Mouse (Mus musculus) MEL (cell line): Measurements from ENCODE around the gene Slc16a11. TPM values are rescaled to one million over a fixed set of nuclear protein-coding genes. Genes with fewer than 3 reads are reported as not detected.

Source experiments
- DNase-seq: peaks from one replicate; pipeline ENCODE4 v3.0.0; 2011; ENCODE audit warnings: low read depth, low spot score
- H3K27ac ChIP-seq: 2 replicates; pipeline ENCODE4 v1.5.1; 2012; ENCODE audit warnings: low read depth, mild to moderate bottlenecking, control low read depth, low read length, moderate library complexity; ENCODE audit not compliant: control insufficient read depth
- H3K27me3 ChIP-seq, 2 experiments: fragments of 150-350 bp in 1 of 2; sonication (generic) in 1 of 2; 2 replicates each; pipeline ENCODE4 v1.6.1; 2012; ENCODE audit warnings: low read length in 2 of 2, mild to moderate bottlenecking in 2 of 2, improper control_type of control experiment in 1 of 2, moderate library complexity in 1 of 2; ENCODE audit not compliant: insufficient read depth in 2 of 2, control insufficient read depth in 1 of 2
- H3K36me3 ChIP-seq, 2 experiments: 2 replicates each; pipeline ENCODE4 v1.6.1; 2012 to 2014; ENCODE audit warnings: low read length in 2 of 2, improper control_type of control experiment in 1 of 2, inconsistent platforms in 1 of 2, mild to moderate bottlenecking in 1 of 2; ENCODE audit not compliant: insufficient read depth in 2 of 2, control insufficient read depth in 1 of 2
- H3K4me1 ChIP-seq, 2 experiments: fragments of 150-350 bp in 1 of 2; sonication (generic) in 1 of 2; 2 replicates each; pipeline ENCODE4 v1.6.1; 2012; ENCODE audit warnings: low read length in 2 of 2, improper control_type of control experiment in 1 of 2, mild to moderate bottlenecking in 1 of 2; ENCODE audit not compliant: insufficient read depth in 2 of 2, control insufficient read depth in 1 of 2
- H3K4me3 ChIP-seq, 2 experiments: fragments of 150-350 bp in 1 of 2; sonication (generic) in 1 of 2; 2 replicates each; pipeline ENCODE4 v1.5.1; 2012; ENCODE audit warnings: low read depth in 2 of 2, low read length in 2 of 2, mild to moderate bottlenecking in 2 of 2, moderate library complexity in 2 of 2, control low read depth in 1 of 2, improper control_type of control experiment in 1 of 2; ENCODE audit not compliant: control insufficient read depth in 1 of 2, insufficient read depth in 1 of 2
- H3K79me2 ChIP-seq: 2 replicates; pipeline ENCODE4 v1.6.1; 2012; ENCODE audit warnings: mild to moderate bottlenecking, low read length, moderate library complexity; ENCODE audit not compliant: control insufficient read depth, poor library complexity, insufficient read depth
- H3K9ac ChIP-seq: 2 replicates; pipeline ENCODE4 v1.6.1; 2012; ENCODE audit warnings: low read depth, mild to moderate bottlenecking, control low read depth, low read length, moderate library complexity; ENCODE audit not compliant: control insufficient read depth, poor library complexity, severe bottlenecking
- H3K9me3 ChIP-seq: fragments of 150-350 bp; sonication (generic); replicated peaks from 2 replicates; pipeline ENCODE4 v1.6.1; 2012; ENCODE audit warnings: mild to moderate bottlenecking, low read length, improper control_type of control experiment, moderate library complexity; ENCODE audit not compliant: insufficient read depth
- CHD2 ChIP-seq: IDR thresholded peaks from 2 replicates; pipeline ENCODE4 v1.6.1; 2011; ENCODE audit warnings: low read length, improper control_type of control experiment
- ELF1 ChIP-seq: IDR thresholded peaks from 2 replicates; pipeline ENCODE4 v1.6.1; 2014; ENCODE audit warnings: low read depth, mild to moderate bottlenecking, inconsistent platforms, low read length, improper control_type of control experiment, moderate library complexity
- EP300 ChIP-seq, 2 experiments: IDR thresholded peaks; 2 replicates each; pipeline ENCODE4 v1.6.1; 2011; ENCODE audit warnings: improper control_type of control experiment in 2 of 2, low read length in 2 of 2, low read depth in 1 of 2, mild to moderate bottlenecking in 1 of 2
- ETS1 ChIP-seq: IDR thresholded peaks from 2 replicates; pipeline ENCODE4 v1.6.1; 2012; ENCODE audit warnings: low read depth, mild to moderate bottlenecking, inconsistent platforms, low read length, improper control_type of control experiment, moderate library complexity
- GATA1 ChIP-seq: IDR thresholded peaks from 2 replicates; pipeline ENCODE4 v1.6.1; 2011; ENCODE audit warnings: low read depth, low read length, improper control_type of control experiment
- HCFC1 ChIP-seq: IDR thresholded peaks from 2 replicates; pipeline ENCODE4 v1.6.1; 2012; ENCODE audit warnings: low read depth, mild to moderate bottlenecking, inconsistent platforms, low read length, improper control_type of control experiment, moderate library complexity
- KAT2A ChIP-seq: conservative IDR thresholded peaks from 2 replicates; pipeline ENCODE4 v1.6.1; 2012; ENCODE audit warnings: low read depth, low read length, improper control_type of control experiment, inconsistent platforms
- MAZ ChIP-seq: IDR thresholded peaks from 2 replicates; pipeline ENCODE4 v1.6.1; 2012; ENCODE audit warnings: low read depth, mild to moderate bottlenecking, inconsistent platforms, low read length, improper control_type of control experiment
- MEF2A ChIP-seq: IDR thresholded peaks from 2 replicates; pipeline ENCODE4 v1.6.1; 2014; ENCODE audit warnings: low read depth, mild to moderate bottlenecking, inconsistent platforms, low read length, improper control_type of control experiment; ENCODE audit not compliant: poor library complexity, insufficient replicate concordance, severe bottlenecking; ENCODE audit errors: extremely low read depth
- MXI1 ChIP-seq: IDR thresholded peaks from 2 replicates; pipeline ENCODE4 v1.6.1; 2011; ENCODE audit warnings: mild to moderate bottlenecking, low read depth, low read length, improper control_type of control experiment
- MYB ChIP-seq: IDR thresholded peaks from 2 replicates; pipeline ENCODE4 v1.6.1; 2011; ENCODE audit warnings: mild to moderate bottlenecking, low read depth, low read length, improper control_type of control experiment
- MYC ChIP-seq: IDR thresholded peaks from 2 replicates; pipeline ENCODE4 v1.6.1; 2011; ENCODE audit warnings: low read depth, mild to moderate bottlenecking, low read length, improper control_type of control experiment, moderate library complexity
- NELFE ChIP-seq: IDR thresholded peaks from 2 replicates; pipeline ENCODE4 v1.6.1; 2011; ENCODE audit warnings: low read depth, low read length, improper control_type of control experiment
- NRF1 ChIP-seq: IDR thresholded peaks from 2 replicates; pipeline ENCODE4 v1.6.1; 2014; ENCODE audit warnings: low read depth, mild to moderate bottlenecking, inconsistent platforms, low read length, improper control_type of control experiment, moderate library complexity; ENCODE audit not compliant: poor library complexity, insufficient read depth, severe bottlenecking
- POLR2AphosphoS2 ChIP-seq: IDR thresholded peaks from 2 replicates; pipeline ENCODE4 v1.6.1; 2011; ENCODE audit warnings: low read length, improper control_type of control experiment
- RAD21 ChIP-seq: IDR thresholded peaks from 2 replicates; pipeline ENCODE4 v1.6.1; 2011; ENCODE audit warnings: mild to moderate bottlenecking, low read depth, low read length, improper control_type of control experiment
- SMC3 ChIP-seq: IDR thresholded peaks from 2 replicates; pipeline ENCODE4 v1.6.1; 2011; ENCODE audit warnings: low read depth, low read length, improper control_type of control experiment
- TAL1 ChIP-seq: IDR thresholded peaks from 2 replicates; pipeline ENCODE4 v1.6.1; 2012; ENCODE audit warnings: mild to moderate bottlenecking, inconsistent platforms, low read length, moderate library complexity, mixed read lengths
- TCF12 ChIP-seq: IDR thresholded peaks from 2 replicates; pipeline ENCODE4 v1.6.1; 2014; ENCODE audit warnings: low read depth, mild to moderate bottlenecking, inconsistent platforms, low read length, improper control_type of control experiment, moderate library complexity
- USF2 ChIP-seq, 2 experiments: IDR thresholded peaks; 2 replicates each; pipeline ENCODE4 v1.6.1; 2011 to 2012; ENCODE audit warnings: improper control_type of control experiment in 2 of 2, low read length in 2 of 2, borderline replicate concordance in 1 of 2, inconsistent platforms in 1 of 2, low read depth in 1 of 2, mild to moderate bottlenecking in 1 of 2; ENCODE audit not compliant: insufficient read depth in 1 of 2
- ZKSCAN1 ChIP-seq: IDR thresholded peaks from 2 replicates; pipeline ENCODE4 v1.6.1; 2012; ENCODE audit warnings: low read depth, mild to moderate bottlenecking, inconsistent platforms, low read length, improper control_type of control experiment, moderate library complexity
- ZNF384 ChIP-seq: IDR thresholded peaks from 2 replicates; pipeline ENCODE4 v1.6.1; 2012; ENCODE audit warnings: low read depth, mild to moderate bottlenecking, inconsistent platforms, low read length, improper control_type of control experiment
- polyA plus RNA-seq, 2 experiments: library from polyadenylated mRNA; stranded (reverse) in 1 of 2; unstranded in 1 of 2; fragments of >175 nt in 1 of 2; fragments of >200 nt in 1 of 2; gene quantifications; 2 replicates each; pipeline versions ENCODE4 v1.2.1 to v1.2.4; 2012; ENCODE audit warnings: low replicate concordance in 2 of 2, low read depth in 1 of 2; ENCODE audit not compliant: insufficient read length in 2 of 2, insufficient read depth in 1 of 2, missing spikeins in 1 of 2
- total RNA-seq: library from RNA; depleted of rRNA; stranded (reverse); fragments of 300-350 nt; gene quantifications from 2 replicates; pipeline ENCODE4 v1.2.3, GENCODE M21; 2012

The Slc16a11 gene
- total and polyA plus RNA-seq, 3 experiments = 0.31 to 1.2 TPM; not detected in 1

- H3K79me2 ChIP-seq = no peaks in the 10 kb centered on the region
- no peak for TF ChIP-seq NRF1
- no peak for TF ChIP-seq MAZ
- TF ChIP-seq POLR2AphosphoS2 = no peak
- TF ChIP-seq ELF1 = no peak
- TF ChIP-seq ZKSCAN1 = no peak
- no peak for TF ChIP-seq MYC
- no peak for TF ChIP-seq MYB
- TF ChIP-seq TCF12 = no peak
- no peak for TF ChIP-seq ETS1
- TF ChIP-seq MXI1 = no peak
- no peak for TF ChIP-seq RAD21
- TF ChIP-seq NELFE = no peak
- no peak for TF ChIP-seq ZNF384
- TF ChIP-seq SMC3 = no peak
- no peak for TF ChIP-seq CHD2
- no peak overlapping the region for H3K9ac ChIP-seq
- peaks cover 2 to 3% of the 10 kb centered on the region in 2 experiments; a peak in 1 of 4 replicates for H3K27me3 ChIP-seq
- DNase-seq = no peak
- H3K36me3 ChIP-seq = no peaks in the 10 kb centered on the region
- H3K4me1 ChIP-seq = peaks cover 3 to 6% of the 10 kb centered on the region in 2 experiments; a peak in 3 of 4 replicates
- no peaks in the 10 kb centered on the region for H3K9me3 ChIP-seq
- no peak overlapping the region for H3K27ac ChIP-seq
- no peak overlapping the region for H3K4me3 ChIP-seq
Observed at GRCm38 (mm10) chr11:70199107-70199506, 13.4 kb upstream of the Slc16a11 start.

- Histone ChIP-seq H3K4me3 (no peak overlapping the region), H3K4me1 (peaks cover 3 to 6% of the 10 kb centered on the region in 2 experiments; a peak in 3 of 4 replicates), H3K79me2 (no peaks in the 10 kb centered on the region), H3K9me3 (no peaks in the 10 kb centered on the region), H3K27ac (no peak overlapping the region), H3K36me3 (no peaks in the 10 kb centered on the region), H3K9ac (no peak overlapping the region), H3K27me3 (peaks cover 2 to 5% of the 10 kb centered on the region in 2 experiments; a peak in 3 of 4 replicates)
- DNase-seq = no peak
- TF ChIP-seq KAT2A (no peak), SMC3 (no peak), MEF2A (no peak), GATA1 (no peak), USF2 (IDR thresholded peaks at IDR 0.05; ENCODE audit: borderline replicate concordance in 1 of 2, insufficient read depth in 1 of 2, low read depth in 1 of 2, low read length in 2 of 2) (no peak), MYB (no peak), MAZ (no peak), RAD21 (no peak), NELFE (no peak), POLR2AphosphoS2 (no peak), TAL1 (no peak), HCFC1 (no peak), EP300 (IDR thresholded peaks at IDR 0.05; ENCODE audit: low read depth in 1 of 2, low read length in 2 of 2) (no peak)
Observed at GRCm38 (mm10) chr11:70200036-70200608, 12.4 kb upstream of the Slc16a11 start.
